Mouse (Mus musculus) gastrocnemius, adult 18-20 months (tissue): ENCODE data around the gene Gm20388. TPM values are rescaled to one million over a fixed set of nuclear protein-coding genes. Genes with fewer than 3 reads are reported as not detected.

ENCODE experiments used
- DNase-seq: peaks from one replicate; pipeline ENCODE4 v3.0.0; 2021; ENCODE audit warnings: low spot score
- total RNA-seq, 2 experiments: library from RNA; stranded (reverse); gene quantifications; 2 replicates each; pipeline ENCODE4 v1.2.3; 2021

The Gm20388 gene
- total RNA-seq, 2 experiments from 2014 or later, result 10.5 to 12.3 TPM

GRCm38 (mm10) chr8:120750616-120751015, 840.0 kb downstream of the Gm20388 start:
- DNase-seq, result no peak

GRCm38 (mm10) chr8:120751226-120752081, 840.8 kb downstream of the Gm20388 start:
- no peak for DNase-seq

GRCm38 (mm10) chr8:120752082-120752452, 841.4 kb downstream of the Gm20388 start:
- peak; percentile 84 for DNase-seq

- DNase-seq, result no peak
Measured at GRCm38 (mm10) chr8:120753476-120753875, 842.8 kb downstream of the Gm20388 start.

- no peak for DNase-seq
Measured at GRCm38 (mm10) chr8:120755306-120756297, 845.0 kb downstream of the Gm20388 start.

- DNase-seq, result no peak
Measured at GRCm38 (mm10) chr8:120758005-120758404, 847.4 kb downstream of the Gm20388 start.

- no peak for DNase-seq
Measured at GRCm38 (mm10) chr8:120759847-120760246, 849.2 kb downstream of the Gm20388 start.

GRCm38 (mm10) chr8:120760341-120761215, 849.9 kb downstream of the Gm20388 start:
- no peak for DNase-seq

GRCm38 (mm10) chr8:120763267-120763666, 852.6 kb downstream of the Gm20388 start:
- no peak for DNase-seq

- DNase-seq, result no peak
Measured at GRCm38 (mm10) chr8:120764638-120765037, 854.0 kb downstream of the Gm20388 start.

GRCm38 (mm10) chr8:120766622-120767021, 856.0 kb downstream of the Gm20388 start:
- DNase-seq, result no peak

- peak; percentile 70 for DNase-seq
Measured at GRCm38 (mm10) chr8:120768454-120769218, 858.0 kb downstream of the Gm20388 start.

- DNase-seq, result no peak
Measured at GRCm38 (mm10) chr8:120777184-120777583, 866.5 kb downstream of the Gm20388 start.

- DNase-seq, result no peak
Measured at GRCm38 (mm10) chr8:120777732-120778131, 867.1 kb downstream of the Gm20388 start.

- peak; percentile 87 for DNase-seq
Measured at GRCm38 (mm10) chr8:120779106-120779505, 868.5 kb downstream of the Gm20388 start.

- DNase-seq, result no peak
Measured at GRCm38 (mm10) chr8:120783781-120784180, 873.1 kb downstream of the Gm20388 start.

- no peak for DNase-seq
Measured at GRCm38 (mm10) chr8:120786753-120787152, 876.1 kb downstream of the Gm20388 start.

GRCm38 (mm10) chr8:120787631-120788030, 877.0 kb downstream of the Gm20388 start:
- no peak for DNase-seq

GRCm38 (mm10) chr8:120792710-120793109, 882.1 kb downstream of the Gm20388 start:
- DNase-seq, result no peak

GRCm38 (mm10) chr8:120795944-120796635, 885.4 kb downstream of the Gm20388 start:
- peak; percentile 79 for DNase-seq
